Mouse (Mus musculus): ENCODE measurements around the gene Ehd4.

Gene Ehd4

GRCm38 (mm10) chr2:120144390-120144789, 10.0 kb downstream of the Ehd4 start:
- DNase-seq (ENCODE audit: low spot score in 2 of 2), result no peak

- DNase-seq (ENCODE audit: low spot score in 2 of 2), result no peak
Observed at GRCm38 (mm10) chr2:120142336-120142735, 12.1 kb downstream of the Ehd4 start.

- no peak for DNase-seq (ENCODE audit: low spot score in 2 of 2)
Observed at GRCm38 (mm10) chr2:120141671-120142070, 12.7 kb downstream of the Ehd4 start.

GRCm38 (mm10) chr2:120140326-120140725, 14.1 kb downstream of the Ehd4 start:
- DNase-seq (ENCODE audit: low spot score in 2 of 2), result no peak

GRCm38 (mm10) chr2:120139091-120139490, 15.3 kb downstream of the Ehd4 start:
- DNase-seq (ENCODE audit: low spot score in 2 of 2), result no peak

- DNase-seq (ENCODE audit: low spot score in 2 of 2), result no peak
Observed at GRCm38 (mm10) chr2:120137281-120137680, 17.1 kb downstream of the Ehd4 start.

GRCm38 (mm10) chr2:120134453-120135075, 19.8 kb downstream of the Ehd4 start:
- DNase-seq (ENCODE audit: low spot score in 2 of 2), result no peak

GRCm38 (mm10) chr2:120131881-120132280, 22.5 kb downstream of the Ehd4 start:
- DNase-seq (ENCODE audit: low spot score in 2 of 2), result no peak

GRCm38 (mm10) chr2:120129252-120129908, 25.0 kb downstream of the Ehd4 start:
- DNase-seq (ENCODE audit: low spot score in 2 of 2), result no peak

GRCm38 (mm10) chr2:120128611-120129051, 25.8 kb downstream of the Ehd4 start:
- DNase-seq (ENCODE audit: low spot score in 2 of 2), result no peak

GRCm38 (mm10) chr2:120128011-120128410, 26.4 kb downstream of the Ehd4 start:
- no peak for DNase-seq (ENCODE audit: low spot score in 2 of 2)

GRCm38 (mm10) chr2:120126901-120127300, 27.5 kb downstream of the Ehd4 start:
- DNase-seq (ENCODE audit: low spot score in 2 of 2), result no peak

- no peak for DNase-seq (ENCODE audit: low spot score in 2 of 2)
Observed at GRCm38 (mm10) chr2:120126408-120126807, 28.0 kb downstream of the Ehd4 start.

GRCm38 (mm10) chr2:120125461-120125860, 28.9 kb downstream of the Ehd4 start:
- DNase-seq (ENCODE audit: low spot score in 2 of 2), result no peak

- no peak for DNase-seq (ENCODE audit: low spot score in 2 of 2)
Observed at GRCm38 (mm10) chr2:120124946-120125345, 29.5 kb downstream of the Ehd4 start.

- DNase-seq (ENCODE audit: low spot score in 2 of 2), result no peak
Observed at GRCm38 (mm10) chr2:120124096-120124495, 30.3 kb downstream of the Ehd4 start.

- DNase-seq (ENCODE audit: low spot score in 2 of 2), result no peak
Observed at GRCm38 (mm10) chr2:120122983-120123382, 31.4 kb downstream of the Ehd4 start.

- no peak for DNase-seq (ENCODE audit: low spot score in 2 of 2)
Observed at GRCm38 (mm10) chr2:120117346-120117745, 37.1 kb downstream of the Ehd4 start.

- no peak for DNase-seq (ENCODE audit: low spot score in 2 of 2)
Observed at GRCm38 (mm10) chr2:120116362-120116761, 38.0 kb downstream of the Ehd4 start.

GRCm38 (mm10) chr2:120114977-120115376, 39.4 kb downstream of the Ehd4 start:
- DNase-seq (ENCODE audit: low spot score in 2 of 2), result no peak

GRCm38 (mm10) chr2:120113963-120114362, 40.4 kb downstream of the Ehd4 start:
- DNase-seq (ENCODE audit: low spot score in 2 of 2), result no peak

GRCm38 (mm10) chr2:120113476-120113875, 40.9 kb downstream of the Ehd4 start:
- no peak for DNase-seq (ENCODE audit: low spot score in 2 of 2)

- no peak for DNase-seq (ENCODE audit: low spot score in 2 of 2)
Observed at GRCm38 (mm10) chr2:120111596-120111995, 42.8 kb downstream of the Ehd4 start.

- no peak for DNase-seq (ENCODE audit: low spot score in 2 of 2)
Observed at GRCm38 (mm10) chr2:120111172-120111571, 43.2 kb downstream of the Ehd4 start.
